Mouse (Mus musculus): ENCODE measurements around the gene Gas7. TPM values are rescaled to one million over a fixed set of nuclear protein-coding genes. Genes with fewer than 3 reads are reported as not detected.
A peak's percentile ranks its signal among the peaks of the same experiment; 100 is the strongest.

The Gas7 gene
- polyA plus RNA-seq, 1 experiment from 2014 or later: 39.5 TPM

GRCm38 (mm10) chr11:67664261-67664660, 209.0 kb downstream of the Gas7 start:
- Histone ChIP-seq H3K4me2 (ENCODE audit: low read length) (no peak overlapping the region), H3K36me3 (ENCODE audit: control insufficient read depth, insufficient read depth, low read length) (no peaks in the 10 kb centered on the region), H3K27me3 (replicated peaks; ENCODE audit: control insufficient read depth, insufficient read depth, low read length) (no peaks in the 10 kb centered on the region), H3K9me3 (replicated peaks; ENCODE audit: control insufficient read depth, low read length) (no peaks in the 10 kb centered on the region), H3K27ac (ENCODE audit: low read depth, low read length) (no peak overlapping the region), H3K4me3 (ENCODE audit: low read depth, low read length) (no peak overlapping the region), H3K4me1 (ENCODE audit: control insufficient read depth, insufficient read depth, low read length) (peaks cover 7% of the 10 kb centered on the region; the same call in 1 of the 2 replicates), H3K9ac (ENCODE audit: low read length) (no peak overlapping the region)
- ATAC-seq (no peak), DNase-seq (ENCODE audit: low spot score) (no peak)
- 90% methylated on average over 3 of the region's 3 CpGs for WGBS

GRCm38 (mm10) chr11:67664918-67665317, 209.7 kb downstream of the Gas7 start:
- Histone ChIP-seq H3K9ac (ENCODE audit: low read length) (no peak overlapping the region), H3K9me3 (replicated peaks; ENCODE audit: control insufficient read depth, low read length) (no peaks in the 10 kb centered on the region), H3K4me2 (ENCODE audit: low read length) (no peak overlapping the region), H3K27me3 (replicated peaks; ENCODE audit: control insufficient read depth, insufficient read depth, low read length) (no peaks in the 10 kb centered on the region), H3K4me3 (ENCODE audit: low read depth, low read length) (no peak overlapping the region), H3K27ac (ENCODE audit: low read depth, low read length) (no peak overlapping the region), H3K36me3 (ENCODE audit: control insufficient read depth, insufficient read depth, low read length) (no peaks in the 10 kb centered on the region), H3K4me1 (ENCODE audit: control insufficient read depth, insufficient read depth, low read length) (peaks cover 7% of the 10 kb centered on the region; the same call in 1 of the 2 replicates)
- WGBS: 83% methylated on average over 6 of the region's 6 CpGs
- ATAC-seq (no peak), DNase-seq (ENCODE audit: low spot score) (no peak)

GRCm38 (mm10) chr11:67666129-67666528, 210.9 kb downstream of the Gas7 start:
- Histone ChIP-seq H3K9ac (ENCODE audit: low read length) (no peak overlapping the region), H3K4me1 (ENCODE audit: control insufficient read depth, insufficient read depth, low read length) (peaks cover 7% of the 10 kb centered on the region; the same call in 1 of the 2 replicates), H3K9me3 (replicated peaks; ENCODE audit: control insufficient read depth, low read length) (no peaks in the 10 kb centered on the region), H3K36me3 (ENCODE audit: control insufficient read depth, insufficient read depth, low read length) (no peaks in the 10 kb centered on the region), H3K4me2 (ENCODE audit: low read length) (no peak overlapping the region), H3K27me3 (replicated peaks; ENCODE audit: control insufficient read depth, insufficient read depth, low read length) (no peaks in the 10 kb centered on the region), H3K4me3 (ENCODE audit: low read depth, low read length) (no peak overlapping the region), H3K27ac (ENCODE audit: low read depth, low read length) (no peak overlapping the region)
- DNase-seq (ENCODE audit: low spot score) (no peak), ATAC-seq (no peak)
- WGBS: 72% methylated on average over 5 of the region's 5 CpGs

- H3K4me3 ChIP-seq (ENCODE audit: low read depth, low read length): no peak overlapping the region
- 66% methylated on average over 13 of the region's 13 CpGs for WGBS
- H3K4me2 ChIP-seq (ENCODE audit: low read length): no peak overlapping the region
- peaks cover 7% of the 10 kb centered on the region; the same call in 1 of the 2 replicates for H3K4me1 ChIP-seq (ENCODE audit: control insufficient read depth, insufficient read depth, low read length)
- no peak overlapping the region for H3K9ac ChIP-seq (ENCODE audit: low read length)
- ATAC-seq (peak; percentile 91), DNase-seq (ENCODE audit: low spot score) (peak; percentile 73)
- no peaks in the 10 kb centered on the region for H3K9me3 ChIP-seq (replicated peaks; ENCODE audit: control insufficient read depth, low read length)
- H3K27ac ChIP-seq (ENCODE audit: low read depth, low read length): no peak overlapping the region
- H3K36me3 ChIP-seq (ENCODE audit: control insufficient read depth, insufficient read depth, low read length): no peaks in the 10 kb centered on the region
- H3K27me3 ChIP-seq (replicated peaks; ENCODE audit: control insufficient read depth, insufficient read depth, low read length): no peaks in the 10 kb centered on the region
Measured at GRCm38 (mm10) chr11:67667531-67668332, 212.5 kb downstream of the Gas7 start.

- H3K27ac ChIP-seq (ENCODE audit: low read depth, low read length): no peak overlapping the region
- ATAC-seq (no peak), DNase-seq (ENCODE audit: low spot score) (no peak)
- no peaks in the 10 kb centered on the region for H3K36me3 ChIP-seq (ENCODE audit: control insufficient read depth, insufficient read depth, low read length)
- 65% methylated on average over 3 of the region's 3 CpGs for WGBS
- H3K4me2 ChIP-seq (ENCODE audit: low read length): no peak overlapping the region
- no peaks in the 10 kb centered on the region for H3K9me3 ChIP-seq (replicated peaks; ENCODE audit: control insufficient read depth, low read length)
- H3K4me1 ChIP-seq (ENCODE audit: control insufficient read depth, insufficient read depth, low read length): peaks cover 7% of the 10 kb centered on the region; the same call in 1 of the 2 replicates
- no peak overlapping the region for H3K4me3 ChIP-seq (ENCODE audit: low read depth, low read length)
- no peak overlapping the region for H3K9ac ChIP-seq (ENCODE audit: low read length)
- H3K27me3 ChIP-seq (replicated peaks; ENCODE audit: control insufficient read depth, insufficient read depth, low read length): no peaks in the 10 kb centered on the region
Measured at GRCm38 (mm10) chr11:67668460-67669007, 213.3 kb downstream of the Gas7 start.

GRCm38 (mm10) chr11:67670031-67670430, 214.8 kb downstream of the Gas7 start:
- H3K27me3 ChIP-seq (replicated peaks; ENCODE audit: control insufficient read depth, insufficient read depth, low read length): no peaks in the 10 kb centered on the region
- ATAC-seq: no peak
- H3K9ac ChIP-seq (ENCODE audit: low read length): no peak overlapping the region
- H3K4me3 ChIP-seq (ENCODE audit: low read depth, low read length): no peak overlapping the region
- H3K27ac ChIP-seq (ENCODE audit: low read depth, low read length): no peak overlapping the region
- no peak for DNase-seq (ENCODE audit: low spot score)
- H3K4me1 ChIP-seq (ENCODE audit: control insufficient read depth, insufficient read depth, low read length): peaks cover 7% of the 10 kb centered on the region; the same call in 1 of the 2 replicates
- WGBS: 95% methylated on average over 6 of the region's 6 CpGs
- no peaks in the 10 kb centered on the region for H3K36me3 ChIP-seq (ENCODE audit: control insufficient read depth, insufficient read depth, low read length)
- no peaks in the 10 kb centered on the region for H3K9me3 ChIP-seq (replicated peaks; ENCODE audit: control insufficient read depth, low read length)
- no peak overlapping the region for H3K4me2 ChIP-seq (ENCODE audit: low read length)

- no peak for ATAC-seq
Measured at GRCm38 (mm10) chr11:67672140-67672539, 216.9 kb downstream of the Gas7 start.

GRCm38 (mm10) chr11:67675562-67676540, 220.6 kb downstream of the Gas7 start:
- no peaks in the 10 kb centered on the region for H3K4me1 ChIP-seq (ENCODE audit: control insufficient read depth, insufficient read depth, low read length)
- ATAC-seq: peak; percentile 80
- H3K27me3 ChIP-seq (replicated peaks; ENCODE audit: control insufficient read depth, insufficient read depth, low read length): no peaks in the 10 kb centered on the region
- H3K4me2 ChIP-seq (ENCODE audit: low read length): no peak overlapping the region
- H3K9ac ChIP-seq (ENCODE audit: low read length): no peak overlapping the region
- no peaks in the 10 kb centered on the region for H3K36me3 ChIP-seq (ENCODE audit: control insufficient read depth, insufficient read depth, low read length)
- peak; percentile 92 for DNase-seq (ENCODE audit: low spot score)
- no peak overlapping the region for H3K4me3 ChIP-seq (ENCODE audit: low read depth, low read length)
- no peaks in the 10 kb centered on the region for H3K9me3 ChIP-seq (replicated peaks; ENCODE audit: control insufficient read depth, low read length)
- H3K27ac ChIP-seq (ENCODE audit: low read depth, low read length): no peak overlapping the region
- WGBS: 65% methylated on average over 12 of the region's 12 CpGs

More at GRCm38 (mm10) chr11:67672140-67672539, 216.9 kb downstream of the Gas7 start:
- no peaks in the 10 kb centered on the region for H3K27me3 ChIP-seq (replicated peaks; ENCODE audit: control insufficient read depth, insufficient read depth, low read length)
- H3K4me2 ChIP-seq (ENCODE audit: low read length): no peak overlapping the region
- DNase-seq (ENCODE audit: low spot score): no peak
- H3K4me1 ChIP-seq (ENCODE audit: control insufficient read depth, insufficient read depth, low read length): peaks cover 7% of the 10 kb centered on the region; the same call in 1 of the 2 replicates
- no peak overlapping the region for H3K9ac ChIP-seq (ENCODE audit: low read length)
- H3K9me3 ChIP-seq (replicated peaks; ENCODE audit: control insufficient read depth, low read length): no peaks in the 10 kb centered on the region
- no peak overlapping the region for H3K27ac ChIP-seq (ENCODE audit: low read depth, low read length)
- H3K4me3 ChIP-seq (ENCODE audit: low read depth, low read length): no peak overlapping the region
- no peaks in the 10 kb centered on the region for H3K36me3 ChIP-seq (ENCODE audit: control insufficient read depth, insufficient read depth, low read length)
- 79% methylated on average over 5 of the region's 5 CpGs for WGBS

Data from forebrain, embryonic 14.5 days (tissue).